Mouse (Mus musculus) lung, embryonic 14.5 days (tissue): ENCODE measurements around the gene Osbp2. TPM values are rescaled to one million over a fixed set of nuclear protein-coding genes. Genes with fewer than 3 reads are reported as not detected.

Experiments
- ATAC-seq: fragments of 200-750 bp; cut with Nextera tagmentation; 2 replicates; pipeline ENCODE4 v1.8.0; 2017; ENCODE audit warnings: mild to moderate bottlenecking, moderate TSS enrichment, moderate library complexity; ENCODE audit not compliant: insufficient read depth
- DNase-seq: peaks from one replicate; pipeline ENCODE4 v3.0.0-alpha.2; 2015
- H3K27ac ChIP-seq: fragments of 300-500 bp; sonication (generic); 2 replicates; pipeline ENCODE4 v1.5.1; 2014; ENCODE audit warnings: low read depth, mild to moderate bottlenecking, moderate library complexity
- H3K27me3 ChIP-seq: fragments of 300-500 bp; sonication (generic); 2 replicates; pipeline ENCODE4 v1.6.1; 2014; ENCODE audit warnings: low read length, control low read depth; ENCODE audit not compliant: insufficient read depth
- H3K36me3 ChIP-seq: fragments of 300-500 bp; sonication (generic); 2 replicates; pipeline ENCODE4 v1.6.1; 2014; ENCODE audit warnings: control low read depth; ENCODE audit not compliant: insufficient read depth
- H3K4me1 ChIP-seq: fragments of 300-500 bp; sonication (generic); 2 replicates; pipeline ENCODE4 v1.6.1; 2014; ENCODE audit warnings: antibody characterized with exemption, control low read depth; ENCODE audit not compliant: insufficient read depth
- H3K4me2 ChIP-seq: fragments of 300-500 bp; sonication (generic); 2 replicates; pipeline ENCODE4 v1.6.1; 2014; ENCODE audit warnings: mild to moderate bottlenecking
- H3K4me3 ChIP-seq: fragments of 300-500 bp; sonication (generic); 2 replicates; pipeline ENCODE4 v1.5.1; 2014; ENCODE audit warnings: low read depth, low read length
- H3K9ac ChIP-seq: fragments of 300-500 bp; sonication (generic); 2 replicates; pipeline ENCODE4 v1.6.1; 2014
- H3K9me3 ChIP-seq: fragments of 300-500 bp; sonication (generic); 2 replicates; pipeline ENCODE4 v1.6.1; 2016; ENCODE audit warnings: low read depth, low read length, control low read depth
- CTCF ChIP-seq: IDR thresholded peaks from 2 replicates; pipeline ENCODE4 v1.5.1; 2016; ENCODE audit warnings: antibody characterized with exemption, low read depth
- WGBS: fragments of 180-500 bp; shearing (Covaris S2); extraction: QIAGEN DNeasy Blood & Tissue Kit; methylation state at CpG from one replicate; pipeline ENCODE4 v1.1.7; 2014; 5-methylcytosine and 5-hydroxymethylcytosine counted together
- polyA plus RNA-seq: library from polyadenylated mRNA; unstranded; fragments of >200 nt; fragmentation: Nextera tagmentation; extraction: Ambion mirVana; gene quantifications from 2 replicates; pipeline ENCODE4 v1.2.1, GENCODE M21; 2014

The Osbp2 gene
- polyA plus RNA-seq, 1 experiment from 2014 or later: 0.46 TPM

- Histone ChIP-seq H3K4me3 (no peak overlapping the region), H3K9me3 (no peaks in the 10 kb centered on the region), H3K27ac (no peak overlapping the region), H3K9ac (no peak overlapping the region), H3K4me1 (no peaks in the 10 kb centered on the region), H3K4me2 (no peak overlapping the region), H3K36me3 (no peaks in the 10 kb centered on the region), H3K27me3 (no peaks in the 10 kb centered on the region)
- DNase-seq (peak; percentile 75), ATAC-seq (no peak; the same call in 1 of the 2 replicates)
- peak; percentile 88 for TF ChIP-seq CTCF
- 32% methylated on average over 15 of the region's 15 CpGs for WGBS
Measured at GRCm38 (mm10) chr11:3714486-3714885, 149.2 kb downstream of the Osbp2 start.

GRCm38 (mm10) chr11:3710203-3710602 is 153.5 kb downstream of the Osbp2 start:
- H3K9me3 ChIP-seq: no peaks in the 10 kb centered on the region
- ATAC-seq: no peak

GRCm38 (mm10) chr11:3707057-3707456 is 156.6 kb downstream of the Osbp2 start:
- Histone ChIP-seq H3K4me2 (no peak overlapping the region), H3K27ac (no peak overlapping the region), H3K9ac (no peak overlapping the region), H3K4me3 (no peak overlapping the region), H3K27me3 (no peaks in the 10 kb centered on the region), H3K4me1 (no peaks in the 10 kb centered on the region), H3K36me3 (no peaks in the 10 kb centered on the region), H3K9me3 (no peaks in the 10 kb centered on the region)
- DNase-seq (no peak), ATAC-seq (no peak)
- TF ChIP-seq CTCF: no peak
- WGBS: 65% methylated on average over 8 of the region's 8 CpGs

More at GRCm38 (mm10) chr11:3710203-3710602, 153.5 kb downstream of the Osbp2 start:
- Histone ChIP-seq H3K27me3 (no peaks in the 10 kb centered on the region), H3K36me3 (no peaks in the 10 kb centered on the region), H3K4me3 (no peak overlapping the region), H3K4me1 (no peaks in the 10 kb centered on the region), H3K9ac (no peak overlapping the region), H3K4me2 (no peak overlapping the region), H3K27ac (no peak overlapping the region)
- TF ChIP-seq CTCF: no peak
- 48% methylated on average over 14 of the region's 14 CpGs for WGBS
- DNase-seq: peak; percentile 36

GRCm38 (mm10) chr11:3704404-3704803 is 159.3 kb downstream of the Osbp2 start:
- TF ChIP-seq CTCF: no peak
- Histone ChIP-seq H3K36me3 (no peaks in the 10 kb centered on the region), H3K4me2 (no peak overlapping the region), H3K9ac (no peak overlapping the region), H3K9me3 (no peaks in the 10 kb centered on the region), H3K27ac (no peak overlapping the region), H3K27me3 (no peaks in the 10 kb centered on the region), H3K4me3 (no peak overlapping the region), H3K4me1 (no peaks in the 10 kb centered on the region)
- WGBS: 47% methylated on average over 8 of the region's 8 CpGs
- peak; percentile 49 for DNase-seq
- peak; percentile 54; the same call in 1 of the 2 replicates for ATAC-seq

GRCm38 (mm10) chr11:3703089-3703992 is 160.4 kb downstream of the Osbp2 start:
- Histone ChIP-seq H3K4me1 (no peaks in the 10 kb centered on the region), H3K9ac (no peak overlapping the region), H3K4me3 (no peak overlapping the region), H3K4me2 (no peak overlapping the region), H3K9me3 (no peaks in the 10 kb centered on the region), H3K27me3 (no peaks in the 10 kb centered on the region), H3K27ac (no peak overlapping the region), H3K36me3 (no peaks in the 10 kb centered on the region)
- ATAC-seq (peak; percentile 69), DNase-seq (peak; percentile 23)
- WGBS: 52% methylated on average over 7 of the region's 7 CpGs
- no peak for TF ChIP-seq CTCF

GRCm38 (mm10) chr11:3697441-3697840 is 166.3 kb downstream of the Osbp2 start:
- DNase-seq (peak; percentile 23), ATAC-seq (no peak)
- no peak overlapping the region for H3K27ac ChIP-seq
- no peaks in the 10 kb centered on the region for H3K9me3 ChIP-seq
- H3K4me1 ChIP-seq: no peaks in the 10 kb centered on the region
- 85% methylated on average over 3 of the region's 3 CpGs for WGBS
- peak; percentile 38; the same call in 1 of the 2 replicates for TF ChIP-seq CTCF
- no peak overlapping the region for H3K9ac ChIP-seq
- no peak overlapping the region for H3K4me2 ChIP-seq
- H3K4me3 ChIP-seq: no peak overlapping the region
- H3K27me3 ChIP-seq: no peaks in the 10 kb centered on the region
- H3K36me3 ChIP-seq: no peaks in the 10 kb centered on the region

GRCm38 (mm10) chr11:3696086-3696616 is 167.6 kb downstream of the Osbp2 start:
- H3K36me3 ChIP-seq: peaks cover 9% of the 10 kb centered on the region; the same call in 1 of the 2 replicates
- DNase-seq (no peak), ATAC-seq (no peak)
- TF ChIP-seq CTCF: 0 out of 2 replicates have a peak, but pooled peaks have one; percentile 2
- H3K27ac ChIP-seq: no peak overlapping the region
- H3K9me3 ChIP-seq: no peaks in the 10 kb centered on the region
- H3K27me3 ChIP-seq: no peaks in the 10 kb centered on the region
- no peak overlapping the region for H3K4me3 ChIP-seq
- no peaks in the 10 kb centered on the region for H3K4me1 ChIP-seq
- no peak overlapping the region for H3K4me2 ChIP-seq
- no peak overlapping the region for H3K9ac ChIP-seq
- WGBS: 76% methylated on average over 5 of the region's 5 CpGs
